Mouse (Mus musculus): ENCODE data around the gene Smad3.

DNA sequence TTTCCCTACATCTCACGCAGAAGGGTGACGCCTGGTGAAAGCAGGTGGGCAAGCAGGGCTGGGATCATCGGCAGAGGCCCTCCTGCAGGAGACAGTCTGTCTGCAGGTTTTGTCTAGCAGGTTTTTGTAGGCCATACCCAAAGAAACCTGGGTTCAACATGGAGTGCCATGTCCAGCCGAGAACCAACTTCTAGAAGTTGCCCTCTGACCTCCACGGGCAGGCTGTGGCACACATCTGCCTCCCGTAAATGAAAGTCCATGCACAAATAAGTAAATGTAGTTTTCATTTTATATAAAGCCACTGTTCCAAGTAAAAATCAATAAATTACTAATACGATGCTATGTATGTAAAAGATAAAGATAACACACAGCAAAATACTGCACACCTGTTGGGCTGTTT, 3.0 kb upstream of the Smad3 start:
- TF ChIP-seq GATA1 (IDR thresholded peaks at IDR 0.05; ENCODE audit: borderline replicate concordance, low read length): no peak
- no peak for TF ChIP-seq FLI1 (IDR thresholded peaks at IDR 0.05; ENCODE audit: low read length)
